Mouse (Mus musculus) urinary bladder, postnatal 0 days (tissue): Measurements from ENCODE around the gene Cacng2. TPM values are rescaled to one million over a fixed set of nuclear protein-coding genes. Genes with fewer than 3 reads are reported as not detected.

Experiments used
- polyA plus RNA-seq: library from polyadenylated mRNA; unstranded; fragments of >200 nt; fragmentation: Nextera tagmentation; extraction: Ambion mirVana; gene quantifications from 2 replicates; pipeline ENCODE4 v1.2.1, GENCODE M21; 2015

Gene Cacng2
- polyA plus RNA-seq = 0.06 TPM in 1 of 2 replicates, not detected in the other

DNA sequence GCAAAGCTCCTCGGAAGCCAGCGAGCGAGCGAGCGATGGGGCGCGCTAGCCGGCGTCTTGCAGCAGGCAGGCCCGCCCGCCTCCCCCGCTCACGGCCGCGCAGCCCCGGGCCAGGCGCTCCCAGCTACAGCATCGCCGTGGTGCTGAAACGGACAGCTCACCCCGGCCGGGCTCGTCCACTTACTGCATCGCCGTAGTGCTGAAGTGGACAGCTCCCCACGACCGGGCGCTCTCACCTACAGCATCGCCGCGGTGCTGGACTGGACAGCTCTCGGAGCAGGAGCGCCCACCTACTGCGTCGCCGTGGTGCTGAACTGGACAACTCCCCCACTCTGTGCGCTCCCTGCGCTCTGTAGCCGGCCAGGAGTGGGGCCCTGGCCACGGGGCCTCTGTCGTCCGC lies at the start of gene Cacng2:
Cacng2 (minus strand) TSS at position 325 of the 400 bp plus-strand sequence.

DNA sequence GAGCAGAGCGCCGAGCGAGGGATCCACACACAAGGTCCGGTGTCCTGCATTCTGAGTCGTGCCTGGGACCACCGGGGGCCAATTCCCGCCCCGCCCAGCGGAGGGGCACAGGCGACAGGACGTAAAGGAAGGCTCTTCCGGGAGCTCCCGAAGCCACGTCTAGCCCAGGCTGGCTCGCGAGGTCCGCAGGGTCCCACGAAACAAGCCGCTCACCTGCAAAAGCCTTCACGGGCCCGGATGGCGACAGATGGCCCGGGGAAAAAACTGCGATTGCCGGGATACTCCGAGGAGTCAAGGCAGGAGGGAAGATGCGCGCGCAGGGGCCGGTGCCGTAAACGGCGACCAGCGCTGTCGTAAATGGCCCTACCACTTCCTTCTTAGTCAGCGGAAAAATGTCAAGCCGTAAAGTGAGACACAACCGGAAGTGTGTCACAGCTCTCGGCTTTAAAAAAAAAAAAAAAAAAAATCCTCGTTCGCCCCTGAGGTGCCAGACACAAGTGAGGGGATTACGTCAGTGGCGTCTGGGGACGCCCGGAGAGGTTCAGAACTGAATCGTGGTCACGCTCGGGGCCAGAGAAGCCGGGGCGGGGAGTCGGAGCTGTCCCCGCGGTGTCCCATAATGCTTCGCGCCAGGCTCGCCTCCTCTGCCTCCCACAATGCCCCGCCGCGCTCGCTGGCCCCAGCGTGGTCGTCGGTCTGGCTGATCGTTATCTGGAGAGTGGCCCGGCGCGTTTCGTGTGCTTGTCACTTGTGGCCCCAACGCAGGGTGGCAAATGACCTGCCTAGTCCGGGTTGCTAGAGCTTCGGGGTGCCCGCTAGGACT lies 149.1 kb downstream of the Cacng2 start, which contains the start of gene Eif3d:
Eif3d (minus strand) TSS at position 344 of the 823 bp plus-strand sequence.

DNA sequence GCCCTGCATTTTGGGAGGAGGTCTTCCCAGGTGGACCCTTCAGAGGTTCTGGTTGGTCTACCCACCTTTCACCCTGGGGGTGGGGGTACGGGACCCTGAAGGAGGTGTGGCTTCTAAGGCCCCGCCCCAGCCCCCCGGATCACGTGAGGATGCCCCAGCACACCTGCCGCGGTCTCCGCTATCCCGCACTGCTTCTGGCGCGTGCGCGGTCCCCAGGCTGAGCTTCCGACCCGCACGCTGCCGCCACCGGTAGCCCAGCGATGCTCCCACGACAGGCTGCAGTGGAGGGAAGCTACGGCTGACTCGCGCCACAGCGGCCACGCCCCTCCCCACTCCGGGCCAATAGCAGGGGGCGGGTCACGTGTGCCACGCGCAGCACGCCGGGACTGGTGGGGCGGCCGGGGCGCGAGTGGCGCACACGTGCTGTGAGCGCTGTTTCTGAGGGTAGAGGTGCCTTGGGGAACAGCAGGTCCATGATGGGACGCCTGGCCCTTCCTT lies 163.4 kb downstream of the Cacng2 start, which contains the start of gene Foxred2:
Foxred2 (minus strand) TSS at position 319 of the 498 bp plus-strand sequence.

Other genes with a start within 250 kb of the Cacng2 start
- 154 and 174 TPM in 2 replicates for gene Txn2, start 191.0 kb downstream of the Cacng2 start, polyA plus RNA-seq
- 0.45 and 0.73 TPM in 2 replicates for gene Foxred2, start 163.3 kb downstream of the Cacng2 start, polyA plus RNA-seq
- gene Eif3d, start 149.2 kb downstream of the Cacng2 start, polyA plus RNA-seq = 104 and 118 TPM in 2 replicates
- 59.6 and 69.9 TPM in 2 replicates for gene Ift27, start 54.1 kb upstream of the Cacng2 start, polyA plus RNA-seq
- gene Pvalb, start 86.4 kb upstream of the Cacng2 start, polyA plus RNA-seq = 0.85 and 0.95 TPM in 2 replicates
- gene Ncf4, start 124.8 kb upstream of the Cacng2 start, polyA plus RNA-seq = 34.8 and 39.4 TPM in 2 replicates
- 0.65 and 1.4 TPM in 2 replicates for gene Csf2rb2, start 185.7 kb upstream of the Cacng2 start, polyA plus RNA-seq
- 2.3 and 4.9 TPM in 2 replicates for gene Csf2rb, start 205.7 kb upstream of the Cacng2 start, polyA plus RNA-seq